Mouse (Mus musculus): ENCODE results near the gene Cdc42ep4. TPM values are rescaled to one million over a fixed set of nuclear protein-coding genes. Genes with fewer than 3 reads are reported as not detected.

Cdc42ep4 gene
- polyA plus RNA-seq, 2 experiments: 47.3 to 49.6 TPM

- no peaks in the 10 kb centered on the region for H3K27me3 ChIP-seq (ENCODE audit: control insufficient read depth, insufficient read depth, low read length)
- WGBS: 95% methylated on average over 10 of the region's 10 CpGs
- no peaks in the 10 kb centered on the region for H3K9me3 ChIP-seq (ENCODE audit: control insufficient read depth, low read length)
- ATAC-seq (ENCODE audit: low FRiP score, low read depth) (no peak), DNase-seq (ENCODE audit: low spot score) (no peak)
- H3K4me1 ChIP-seq (ENCODE audit: control insufficient read depth, insufficient read depth, low read length): peaks cover 24% of the 10 kb centered on the region
- H3K4me2 ChIP-seq (replicated peaks; ENCODE audit: low read depth, low read length, severe bottlenecking): no peak overlapping the region; the same call in 1 of the 2 replicates
- H3K36me3 ChIP-seq (ENCODE audit: control insufficient read depth, insufficient read depth, low read length): peaks cover 9% of the 10 kb centered on the region
- no peak overlapping the region for H3K27ac ChIP-seq (replicated peaks; ENCODE audit: low read depth, low read length)
- H3K4me3 ChIP-seq (replicated peaks; ENCODE audit: low read length): no peak overlapping the region; the same call in 1 of the 2 replicates
- TF ChIP-seq POLR2A (IDR thresholded peaks at IDR 0.05; ENCODE audit: borderline replicate concordance, extremely low read depth, insufficient read depth, insufficient read length): no peak
- H3K9ac ChIP-seq (ENCODE audit: low read depth, low read length, severe bottlenecking): no peak overlapping the region
Observed at GRCm38 (mm10) chr11:113752685-113753430, 1.2 kb upstream of the Cdc42ep4 start.

- H3K36me3 ChIP-seq (ENCODE audit: control insufficient read depth, insufficient read depth, low read length): peaks cover 12% of the 10 kb centered on the region
- H3K4me1 ChIP-seq (ENCODE audit: control insufficient read depth, insufficient read depth, low read length): peaks cover 30% of the 10 kb centered on the region
- no peak for TF ChIP-seq POLR2A (IDR thresholded peaks at IDR 0.05; ENCODE audit: borderline replicate concordance, extremely low read depth, insufficient read depth, insufficient read length)
- H3K27ac ChIP-seq (replicated peaks; ENCODE audit: low read depth, low read length): peak overlapping the region; percentile 97
- H3K4me3 ChIP-seq (replicated peaks; ENCODE audit: low read length): peak overlapping the region; percentile 90
- peak overlapping the region; percentile 75 for H3K4me2 ChIP-seq (replicated peaks; ENCODE audit: low read depth, low read length, severe bottlenecking)
- H3K27me3 ChIP-seq (ENCODE audit: control insufficient read depth, insufficient read depth, low read length): no peaks in the 10 kb centered on the region
- WGBS: 14% methylated on average over 15 of the region's 15 CpGs
- DNase-seq (ENCODE audit: low spot score) (no peak), ATAC-seq (ENCODE audit: low FRiP score, low read depth) (peak; percentile 2; the same call in 1 of the 2 replicates)
- H3K9me3 ChIP-seq (ENCODE audit: control insufficient read depth, low read length): no peaks in the 10 kb centered on the region
- peak overlapping the region; percentile 88 for H3K9ac ChIP-seq (ENCODE audit: low read depth, low read length, severe bottlenecking)
Observed at GRCm38 (mm10) chr11:113752158-113752661, 529 bp upstream of the Cdc42ep4 start.

- ATAC-seq (ENCODE audit: low FRiP score, low read depth): peak; percentile 64
- H3K27me3 ChIP-seq (ENCODE audit: control insufficient read depth, insufficient read depth, low read length): no peaks in the 10 kb centered on the region
- DNase-seq (ENCODE audit: low spot score): peak; percentile 81
- H3K36me3 ChIP-seq (ENCODE audit: control insufficient read depth, insufficient read depth, low read length): peaks cover 17% of the 10 kb centered on the region
- no peaks in the 10 kb centered on the region for H3K9me3 ChIP-seq (ENCODE audit: control insufficient read depth, low read length)
- peak overlapping the region; percentile 90 for H3K4me3 ChIP-seq (replicated peaks; ENCODE audit: low read length)
- WGBS: under 1% methylated on average over 56 of the region's 67 CpGs
- TF ChIP-seq POLR2A (IDR thresholded peaks at IDR 0.05; ENCODE audit: borderline replicate concordance, extremely low read depth, insufficient read depth, insufficient read length): no peak
- peak overlapping the region; percentile 97 for H3K27ac ChIP-seq (replicated peaks; ENCODE audit: low read depth, low read length)
- peaks cover 34% of the 10 kb centered on the region for H3K4me1 ChIP-seq (ENCODE audit: control insufficient read depth, insufficient read depth, low read length)
- H3K4me2 ChIP-seq (replicated peaks; ENCODE audit: low read depth, low read length, severe bottlenecking): peak overlapping the region; percentile 75
- H3K9ac ChIP-seq (ENCODE audit: low read depth, low read length, severe bottlenecking): peak overlapping the region; percentile 88
Observed at GRCm38 (mm10) chr11:113750571-113751483, 854 bp downstream of the Cdc42ep4 start.

- Histone ChIP-seq H3K9me3 (ENCODE audit: control insufficient read depth, low read length) (no peaks in the 10 kb centered on the region), H3K9ac (ENCODE audit: low read depth, low read length, severe bottlenecking) (peak overlapping the region; percentile 88), H3K27ac (replicated peaks; ENCODE audit: low read depth, low read length) (peak overlapping the region; percentile 97), H3K4me3 (replicated peaks; ENCODE audit: low read length) (peak overlapping the region; percentile 90), H3K27me3 (ENCODE audit: control insufficient read depth, insufficient read depth, low read length) (no peaks in the 10 kb centered on the region), H3K36me3 (ENCODE audit: control insufficient read depth, insufficient read depth, low read length) (peaks cover 24% of the 10 kb centered on the region), H3K4me2 (replicated peaks; ENCODE audit: low read depth, low read length, severe bottlenecking) (peak overlapping the region; percentile 75), H3K4me1 (ENCODE audit: control insufficient read depth, insufficient read depth, low read length) (peaks cover 30% of the 10 kb centered on the region)
- TF ChIP-seq POLR2A (IDR thresholded peaks at IDR 0.05; ENCODE audit: borderline replicate concordance, extremely low read depth, insufficient read depth, insufficient read length): no peak
- DNase-seq (ENCODE audit: low spot score) (peak; percentile 61), ATAC-seq (ENCODE audit: low FRiP score, low read depth) (peak; percentile 38; the same call in 1 of the 2 replicates)
- WGBS: 3% methylated on average over 9 of the region's 9 CpGs
Observed at GRCm38 (mm10) chr11:113749749-113750351, 1.8 kb downstream of the Cdc42ep4 start.

All from limb, embryonic 14.5 days (tissue).